Mouse (Mus musculus) hematopoietic stem cell, adult 5-6 weeks (primary cell): ENCODE measurements around the gene P2rx4. TPM values are rescaled to one million over a fixed set of nuclear protein-coding genes. Genes with fewer than 3 reads are reported as not detected.
"Not testable (repeated sequence)": the region's sequence is repeated elsewhere in the genome, so short reads cannot be mapped to it uniquely, and the experiment has no call there.

Experiments
- ATAC-seq, 2 experiments: fragments of 125-278 bp in 1 of 2; replicated peaks in 1 of 2; 2 replicates each; pipeline ENCODE4 v1.8.0; 2016 to 2017; ENCODE audit warnings: inconsistent platforms in 2 of 2, mild to moderate bottlenecking in 2 of 2, moderate number of reproducible peaks in 2 of 2, low read depth in 1 of 2, moderate TSS enrichment in 1 of 2; ENCODE audit not compliant: low FRiP score in 2 of 2, poor library complexity in 2 of 2, severe bottlenecking in 2 of 2, insufficient read depth in 1 of 2, low TSS enrichment in 1 of 2
- total RNA-seq: library from RNA; stranded (forward); fragments of 172-1452, 232-1000 nt; gene quantifications from 2 replicates; pipeline ENCODE4 v1.2.3, GENCODE M21; 2017

The P2rx4 gene
- 15.2 and 19.2 TPM in 2 replicates for total RNA-seq

GRCm38 (mm10) chr5:122707276-122708181 is at the start of gene P2rx4:
Gene P2rx4 (plus strand): TSS chr5:122707544.
- peak; percentile 70 to 89 for ATAC-seq

DNA sequence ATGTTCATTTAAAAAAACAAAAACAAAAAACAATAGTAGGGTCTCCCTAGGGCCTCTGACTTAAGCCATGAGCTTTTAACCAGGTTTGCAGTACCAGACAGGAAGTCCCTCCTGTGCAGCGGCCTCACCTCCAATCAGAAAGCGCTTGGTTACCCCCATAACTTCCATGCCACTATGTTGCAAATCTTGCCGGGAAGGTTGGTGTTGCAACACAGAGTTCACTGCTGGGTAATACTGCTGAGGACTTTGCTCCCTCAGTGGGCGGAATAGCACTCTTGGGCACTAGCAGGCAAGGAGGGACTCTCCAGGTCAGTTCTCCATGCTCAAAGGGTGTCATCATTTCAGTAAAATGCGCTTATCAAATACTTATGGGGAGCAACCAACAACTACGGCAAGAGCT is 44.8 kb upstream of the P2rx4 start:
- no peak; a peak in 1 of 4 replicates for ATAC-seq

DNA sequence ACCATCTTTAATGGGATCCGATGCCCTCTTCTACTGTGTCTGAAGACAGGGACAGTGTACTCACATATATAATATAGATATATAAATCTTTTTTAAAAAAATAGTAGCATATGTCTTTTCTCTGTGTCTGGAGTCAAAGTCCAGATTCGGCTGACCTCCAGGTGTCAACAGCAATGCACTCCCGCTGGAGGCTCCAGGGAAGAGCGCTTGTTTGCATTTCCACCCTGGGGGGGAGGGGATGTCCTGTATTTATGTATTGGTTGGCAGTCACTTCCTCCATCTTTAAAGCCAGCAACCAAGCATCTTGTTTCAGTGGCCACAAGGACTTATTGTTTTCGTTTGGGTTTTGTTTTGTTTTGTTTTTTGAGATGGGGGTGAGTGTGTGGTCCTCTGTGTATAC is 42.3 kb upstream of the P2rx4 start:
- no peak for ATAC-seq

DNA sequence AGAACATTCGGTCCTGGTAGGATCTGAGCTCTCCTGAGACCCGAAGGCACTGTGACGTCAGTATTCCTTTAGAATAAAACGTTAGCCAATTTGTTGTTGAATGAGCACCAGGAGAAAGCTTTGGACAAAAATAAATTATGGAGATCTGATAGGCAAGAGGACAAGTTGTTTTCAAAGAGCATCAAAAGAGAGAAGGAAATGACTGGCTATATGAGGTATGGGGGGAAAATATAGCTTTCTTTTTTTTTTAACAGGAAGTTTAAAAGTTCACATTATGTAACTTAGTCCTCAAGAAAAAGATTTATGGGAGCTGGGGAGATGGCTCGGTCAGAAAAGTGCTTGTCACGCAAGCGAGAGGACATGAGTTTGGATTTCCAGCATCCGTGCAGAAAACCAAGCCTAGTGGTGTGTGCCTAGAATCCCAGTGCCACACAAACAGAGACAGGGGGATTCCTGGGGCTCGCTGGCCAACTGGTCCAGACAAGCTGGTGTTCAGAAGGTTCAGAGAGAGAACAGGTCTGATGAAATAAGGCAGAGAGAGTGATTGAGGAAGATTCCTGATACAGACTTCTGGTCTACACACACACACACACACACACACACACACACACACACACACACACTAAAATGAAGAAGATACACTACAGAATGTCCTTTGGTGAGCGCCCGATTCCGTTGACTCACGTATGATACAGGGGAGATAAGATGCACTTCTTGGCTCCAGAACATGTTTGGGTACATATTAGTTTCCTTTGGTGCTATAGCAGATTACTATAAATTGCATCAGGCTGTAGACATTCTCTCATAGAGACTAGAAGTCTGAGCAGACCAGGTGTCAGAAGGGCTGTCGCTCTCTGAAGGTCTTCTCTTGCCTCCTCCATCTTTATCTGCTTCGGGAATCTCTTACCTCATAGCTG is 38.1 kb upstream of the P2rx4 start:
- peak; percentile 70 to 74 for ATAC-seq

GRCm38 (mm10) chr5:122671641-122672040 is 35.7 kb upstream of the P2rx4 start:
- ATAC-seq: not testable (repeated sequence)

- ATAC-seq: no peak
These were observed 35.0 kb upstream of the P2rx4 start for GRCm38 (mm10) chr5:122672298-122672697.

DNA sequence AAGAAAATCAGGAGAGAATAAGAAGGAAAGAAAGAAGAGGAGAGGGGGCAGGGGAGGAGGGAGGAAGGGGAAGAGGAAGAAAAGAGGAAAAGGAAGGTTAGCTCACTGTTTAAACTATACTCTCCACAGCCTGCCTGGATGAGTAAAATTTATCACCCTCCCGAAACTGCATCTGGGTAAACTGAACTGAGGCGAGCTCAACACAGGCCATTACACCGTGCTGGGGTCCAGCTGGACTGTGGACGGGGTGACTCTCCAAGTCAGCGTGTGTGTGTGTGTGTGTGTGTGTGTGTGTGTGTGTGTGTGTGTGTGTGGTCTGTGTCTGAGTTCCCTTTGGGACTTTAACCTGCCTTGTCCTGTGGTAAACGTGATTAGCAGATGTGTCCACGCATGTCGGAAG is 31.3 kb upstream of the P2rx4 start:
- ATAC-seq: no peak

GRCm38 (mm10) chr5:122677983-122678382 is 29.4 kb upstream of the P2rx4 start:
- peak; percentile 72 to 74 for ATAC-seq

DNA sequence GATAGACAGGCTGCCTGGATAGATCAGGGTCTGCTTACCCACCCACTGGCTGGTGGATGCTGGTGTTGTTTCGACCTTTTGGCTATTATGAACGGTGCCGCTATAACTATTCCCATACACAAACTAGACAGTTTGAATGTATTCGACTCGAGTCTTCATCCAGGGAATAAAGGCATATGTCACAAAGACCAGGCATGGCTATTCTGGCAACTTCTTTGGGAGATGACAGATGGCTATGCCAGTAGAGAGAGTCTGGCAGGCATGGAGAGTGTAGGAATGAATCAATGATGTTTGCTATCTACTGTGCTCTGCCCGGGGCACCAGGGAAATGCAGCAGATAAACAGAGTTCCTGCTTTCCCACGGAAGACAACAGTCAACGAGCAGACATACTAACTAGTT is 27.5 kb upstream of the P2rx4 start:
- no peak for ATAC-seq

- no peak for ATAC-seq
These were observed 26.1 kb upstream of the P2rx4 start for GRCm38 (mm10) chr5:122681276-122681675.

DNA sequence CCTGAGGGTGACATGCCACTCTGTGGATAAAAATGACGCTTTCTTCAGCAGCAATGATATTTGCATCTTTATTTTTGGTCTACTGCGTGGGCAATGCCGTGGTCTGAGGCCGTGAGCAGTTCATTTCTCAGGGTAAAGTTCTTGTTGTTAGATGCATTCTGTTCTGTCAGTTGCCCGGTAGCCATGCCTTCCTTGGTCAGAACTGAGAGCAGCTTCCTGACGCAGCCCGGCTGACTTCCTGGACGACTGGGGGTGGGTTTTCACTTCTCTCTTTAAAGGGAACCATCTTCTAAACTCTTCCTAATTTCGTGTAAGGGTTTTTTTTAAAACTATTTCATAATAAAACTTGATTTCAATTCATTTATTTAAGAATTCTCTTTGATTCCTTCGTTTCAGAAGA is 23.4 kb upstream of the P2rx4 start:
- ATAC-seq: peak; percentile 65 to 73

GRCm38 (mm10) chr5:122687391-122687790 is 20.0 kb upstream of the P2rx4 start:
- ATAC-seq: no peak

- no peak for ATAC-seq
These were observed 18.2 kb upstream of the P2rx4 start for GRCm38 (mm10) chr5:122689153-122689552.

DNA sequence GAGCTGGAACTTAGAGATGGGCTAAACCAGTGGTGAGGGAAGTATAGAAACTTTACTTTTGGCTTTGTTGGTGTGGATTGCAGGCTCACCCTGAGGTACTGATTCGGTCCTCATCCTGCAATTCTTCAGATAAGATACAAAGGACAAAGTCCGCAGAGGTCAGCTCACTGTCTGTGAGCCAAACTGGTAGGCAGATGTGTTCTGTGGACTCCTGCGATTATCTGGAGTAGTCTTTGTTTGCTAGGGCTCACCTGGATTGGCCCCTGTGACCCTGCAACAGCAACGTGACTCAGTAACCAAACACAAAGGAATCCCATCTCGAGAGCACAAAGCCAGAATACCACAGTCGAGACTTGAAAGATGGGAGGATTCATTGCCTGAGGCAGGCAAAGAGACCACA is 16.9 kb upstream of the P2rx4 start:
- ATAC-seq: no peak

DNA sequence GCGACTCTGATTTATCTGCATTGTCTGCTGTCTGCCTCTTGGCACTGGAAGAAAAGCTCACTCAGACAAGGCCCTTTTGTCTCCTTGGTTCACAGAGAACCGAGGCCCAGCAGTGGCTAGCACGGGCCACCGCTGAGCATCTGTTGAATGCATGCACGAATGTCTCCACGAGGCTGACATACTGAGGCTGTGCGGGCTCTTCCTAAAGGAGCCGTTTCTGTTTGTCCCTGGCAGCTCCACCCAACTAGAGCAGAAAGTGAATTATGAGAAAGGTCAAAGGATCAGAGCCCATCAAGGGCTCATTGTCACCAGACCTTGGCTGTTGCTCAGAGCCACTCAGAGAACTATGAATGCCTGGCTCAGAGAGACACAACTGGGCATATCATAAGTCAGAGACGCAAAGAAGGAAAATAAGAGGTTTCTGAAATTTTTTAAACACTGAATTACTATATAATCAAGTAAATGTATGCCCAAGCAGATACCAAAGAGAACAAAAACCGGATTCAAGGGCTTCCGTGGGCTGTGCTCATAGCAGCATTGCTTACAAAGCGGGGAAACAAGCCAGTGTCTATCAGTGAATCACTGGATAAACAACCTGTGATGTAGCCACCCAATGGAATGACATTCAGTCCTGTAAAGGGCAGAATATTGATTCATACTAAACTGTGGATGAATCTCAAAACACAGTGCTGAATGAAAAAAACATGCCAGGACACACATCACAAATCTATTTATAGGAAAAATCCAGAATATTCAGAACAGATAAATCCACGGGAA is 13.7 kb upstream of the P2rx4 start:
- no peak for ATAC-seq

DNA sequence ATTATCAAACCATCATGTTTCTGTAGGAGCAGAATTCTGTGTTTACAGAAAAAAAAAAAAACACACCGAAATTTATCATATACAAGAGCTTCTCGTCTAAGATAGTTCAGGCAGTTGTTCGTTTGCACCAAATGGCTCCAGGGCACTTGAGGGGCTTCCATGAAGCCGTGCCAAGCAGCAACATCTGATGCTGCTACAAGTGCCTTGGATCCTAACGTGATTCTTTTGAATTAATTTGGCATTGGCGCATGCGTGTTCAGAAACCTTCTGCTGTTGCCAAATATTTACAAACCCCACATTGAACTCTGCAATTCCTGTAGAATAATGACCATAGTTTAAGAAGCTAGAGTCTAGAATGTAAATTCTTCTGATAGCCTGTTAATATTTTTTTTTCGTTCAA is 11.8 kb upstream of the P2rx4 start:
- ATAC-seq: no peak

DNA sequence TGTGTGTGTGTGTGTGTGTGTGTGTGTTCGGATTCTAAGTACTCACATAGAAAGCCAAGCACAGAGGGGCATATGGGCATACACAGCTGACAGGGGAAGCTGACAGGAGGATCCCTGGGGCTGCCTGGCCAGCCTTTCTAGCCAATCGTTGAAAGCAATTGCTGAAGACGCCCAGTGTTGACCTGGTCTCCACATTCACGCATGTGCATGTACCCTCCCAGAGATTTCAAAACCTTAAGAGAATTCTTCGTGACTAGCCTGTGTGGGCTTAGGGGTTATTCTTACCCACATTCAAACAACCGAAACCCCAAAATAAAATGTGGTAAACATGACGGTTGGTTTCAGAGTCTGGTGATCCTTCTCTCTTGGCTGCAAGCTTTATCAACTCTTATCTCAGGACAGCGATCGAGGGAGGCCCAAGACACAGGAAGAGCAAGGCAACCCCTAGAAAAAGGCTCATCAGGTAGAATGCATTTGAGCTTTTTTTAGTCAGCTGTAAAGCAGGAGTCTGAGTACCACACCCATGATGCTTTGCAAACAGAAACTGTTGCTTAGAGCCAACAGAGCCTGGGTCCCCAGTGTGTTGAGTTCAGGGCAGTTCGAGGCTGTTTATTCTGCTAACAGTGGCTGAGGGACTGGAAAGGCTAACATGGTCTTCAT is 9.2 kb upstream of the P2rx4 start:
- ATAC-seq: no peak
